Mouse (Mus musculus): ENCODE results near the gene Mindy1.

DNA sequence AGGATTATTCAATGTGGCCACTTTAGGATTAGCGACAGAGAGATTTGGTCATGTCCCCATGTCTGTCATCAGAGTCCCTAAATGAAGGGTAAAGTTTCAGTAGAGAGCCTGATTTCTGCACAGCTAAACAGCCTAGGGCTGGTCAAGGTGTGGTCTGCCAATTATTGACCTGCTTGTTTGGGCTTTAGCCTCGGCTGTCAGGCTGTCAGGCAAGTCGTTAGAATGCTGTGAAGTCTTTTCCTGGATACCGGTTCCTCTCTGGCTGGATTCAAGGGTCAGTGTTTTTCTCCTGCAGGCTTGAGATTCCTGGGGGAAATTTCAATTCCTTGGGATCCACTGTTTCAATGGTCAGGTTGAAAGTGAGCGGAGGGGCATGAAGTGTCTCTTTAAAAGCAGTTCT, 4.9 kb downstream of the Mindy1 start:
- no peak for TF ChIP-seq POLR2A (IDR thresholded peaks at IDR 0.05; ENCODE audit: borderline replicate concordance, control insufficient read depth, low read depth, low read length)
- no peak for TF ChIP-seq CTCF (IDR thresholded peaks at IDR 0.05; ENCODE audit: control insufficient read depth, insufficient read depth, low read length)

All from bone marrow, adult 2 months (tissue).